Comparison of ENCODE assay signal across 8 mouse cellular contexts in the genomic region with DNA sequence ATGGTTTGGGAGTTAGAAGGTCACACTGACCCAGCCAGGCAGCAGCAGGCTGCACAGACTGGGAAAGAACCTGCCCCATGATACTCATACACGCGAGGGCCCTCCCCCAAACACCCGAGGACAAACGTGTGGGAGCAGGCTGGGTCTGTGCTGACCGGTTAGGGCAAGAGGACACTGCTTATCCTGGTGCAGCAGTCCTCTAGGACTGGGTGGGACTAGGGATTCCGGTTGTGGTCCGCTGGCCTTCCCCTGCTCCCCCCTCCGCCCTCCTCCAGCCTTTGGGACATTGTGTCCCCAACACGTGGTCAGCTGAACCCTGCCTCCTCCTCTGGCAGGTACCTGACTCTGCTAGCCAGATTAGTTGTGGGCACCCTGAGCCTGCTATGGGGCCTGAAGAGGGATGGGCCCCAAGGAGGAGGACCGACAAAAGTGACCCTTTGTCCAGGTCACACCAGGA. TPM values are rescaled to one million over a fixed set of nuclear protein-coding genes. Genes with fewer than 3 reads are reported as not detected.
DNase-seq lines count a peak whose midpoint lies in the region; ATAC-seq lines count a peak whose summit lies in the region.

No protein-coding gene starts in this region.

- no peaks in the 10 kb centered on the region for H3K9me3 ChIP-seq in hindbrain, embryonic 10.5 days
- no peaks in the 10 kb centered on the region for H3K9me3 ChIP-seq in hindbrain, embryonic 11.5 days (ENCODE audit: control insufficient read depth, low read length)
- H3K9me3 ChIP-seq in embryonic facial prominence, embryonic 13.5 days = no peaks in the 10 kb centered on the region
- H3K9me3 ChIP-seq in intestine, embryonic 16.5 days (ENCODE audit: control insufficient read depth, low read length) = no peaks in the 10 kb centered on the region
- H3K9me3 ChIP-seq in liver, embryonic 13.5 days (replicated peaks) = no peaks in the 10 kb centered on the region

- no peak overlapping the region for H3K9ac ChIP-seq in hindbrain, embryonic 11.5 days (ENCODE audit: low read depth, low read length)
- H3K9ac ChIP-seq in embryonic facial prominence, embryonic 13.5 days = no peak overlapping the region
- 0 out of 2 replicates have a peak overlapping the region, but pooled peaks have one; percentile 1 for H3K9ac ChIP-seq in intestine, embryonic 16.5 days (ENCODE audit: low read depth, low read length)
- H3K9ac ChIP-seq in liver, embryonic 13.5 days = no peak overlapping the region

- H3K36me3 ChIP-seq in hindbrain, embryonic 10.5 days = no peaks in the 10 kb centered on the region
- H3K36me3 ChIP-seq in hindbrain, embryonic 11.5 days (ENCODE audit: control insufficient read depth, insufficient read depth, low read length) = no peaks in the 10 kb centered on the region
- H3K36me3 ChIP-seq in embryonic facial prominence, embryonic 13.5 days = no peaks in the 10 kb centered on the region
- H3K36me3 ChIP-seq in intestine, embryonic 16.5 days (ENCODE audit: control insufficient read depth, insufficient read depth, low read length) = no peaks in the 10 kb centered on the region
- no peaks in the 10 kb centered on the region for H3K36me3 ChIP-seq in liver, embryonic 13.5 days

- peak overlapping the region; percentile 35; the same call in 1 of the 2 replicates for H3K4me3 ChIP-seq in hindbrain, embryonic 10.5 days
- no peak overlapping the region for H3K4me3 ChIP-seq in hindbrain, embryonic 11.5 days (ENCODE audit: low read depth, low read length)
- H3K4me3 ChIP-seq in embryonic facial prominence, embryonic 13.5 days = no peak overlapping the region
- H3K4me3 ChIP-seq in intestine, embryonic 16.5 days (ENCODE audit: low read length) = no peak overlapping the region
- no peak overlapping the region for H3K4me3 ChIP-seq in liver, embryonic 13.5 days (replicated peaks)

- ATAC-seq in hindbrain, embryonic 11.5 days (ENCODE audit: low FRiP score) = no peak
- no peak for ATAC-seq in embryonic facial prominence, embryonic 13.5 days (ENCODE audit: insufficient number of reproducible peaks, insufficient read depth, low FRiP score, low TSS enrichment, low read depth)
- ATAC-seq in intestine, embryonic 16.5 days = peak; percentile 66
- peak; percentile 32 for ATAC-seq in liver, embryonic 13.5 days (ENCODE audit: low read depth)

- peaks cover 12% of the 10 kb centered on the region for H3K4me1 ChIP-seq in hindbrain, embryonic 10.5 days (replicated peaks)
- no peaks in the 10 kb centered on the region for H3K4me1 ChIP-seq in hindbrain, embryonic 11.5 days (replicated peaks; ENCODE audit: control insufficient read depth, insufficient read depth, low read length)
- H3K4me1 ChIP-seq in embryonic facial prominence, embryonic 13.5 days = peaks cover 10% of the 10 kb centered on the region; the same call in 1 of the 2 replicates
- H3K4me1 ChIP-seq in intestine, embryonic 16.5 days (ENCODE audit: control insufficient read depth, insufficient read depth, low read length) = peaks cover 6% of the 10 kb centered on the region
- H3K4me1 ChIP-seq in liver, embryonic 13.5 days (replicated peaks) = peaks cover 17% of the 10 kb centered on the region

- DNase-seq in hindbrain, embryonic 10.5 days (ENCODE audit: low spot score) = no peak
- DNase-seq in hindbrain, embryonic 11.5 days (ENCODE audit: low spot score) = no peak
- DNase-seq in liver, embryonic 13.5 days = no peak
- no peak for DNase-seq in thymus, postnatal 10 days (ENCODE audit: low spot score in 2 of 2)
- DNase-seq in frontal cortex, postnatal 36 days (ENCODE audit: low spot score in 2 of 2) = no peak
- no peak for DNase-seq in embryo, embryonic 10.5 days (ENCODE audit: low spot score)

- no peak overlapping the region for H3K4me2 ChIP-seq in hindbrain, embryonic 11.5 days (replicated peaks; ENCODE audit: low read depth, low read length)
- peak overlapping the region; percentile 49; the same call in 1 of the 2 replicates for H3K4me2 ChIP-seq in embryonic facial prominence, embryonic 13.5 days
- H3K4me2 ChIP-seq in intestine, embryonic 16.5 days (ENCODE audit: low read depth, low read length) = no peak overlapping the region
- 0 out of 2 replicates have a peak overlapping the region, but pooled peaks have one; percentile 32 for H3K4me2 ChIP-seq in liver, embryonic 13.5 days

- peaks cover 15% of the 10 kb centered on the region for H3K27me3 ChIP-seq in hindbrain, embryonic 10.5 days (ENCODE audit: insufficient read depth, poor library complexity, severe bottlenecking)
- H3K27me3 ChIP-seq in hindbrain, embryonic 11.5 days (ENCODE audit: control insufficient read depth, insufficient read depth, low read length) = no peaks in the 10 kb centered on the region; the same call in 1 of the 2 replicates
- H3K27me3 ChIP-seq in embryonic facial prominence, embryonic 13.5 days = peaks cover 8% of the 10 kb centered on the region; the same call in 1 of the 2 replicates
- H3K27me3 ChIP-seq in intestine, embryonic 16.5 days (replicated peaks; ENCODE audit: control insufficient read depth, insufficient read depth, low read length) = no peaks in the 10 kb centered on the region
- H3K27me3 ChIP-seq in liver, embryonic 13.5 days = peaks cover 6% of the 10 kb centered on the region; the same call in 1 of the 2 replicates

- 30% methylated on average over 10 of the region's 10 CpGs for WGBS in hindbrain, embryonic 10.5 days
- 33% methylated on average over 10 of the region's 10 CpGs for WGBS in hindbrain, embryonic 11.5 days
- 26% methylated on average over 10 of the region's 10 CpGs for WGBS in embryonic facial prominence, embryonic 13.5 days
- WGBS in intestine, embryonic 16.5 days = 39% methylated on average over 10 of the region's 10 CpGs
- WGBS in liver, embryonic 13.5 days (ENCODE audit: insufficient replicate concordance) = 24% methylated on average over 10 of the region's 10 CpGs

- no peak overlapping the region for H3K27ac ChIP-seq in hindbrain, embryonic 10.5 days
- H3K27ac ChIP-seq in hindbrain, embryonic 11.5 days (ENCODE audit: low read depth, low read length) = no peak overlapping the region
- no peak overlapping the region for H3K27ac ChIP-seq in embryonic facial prominence, embryonic 13.5 days
- no peak overlapping the region for H3K27ac ChIP-seq in intestine, embryonic 16.5 days (ENCODE audit: low read length)
- no peak overlapping the region for H3K27ac ChIP-seq in liver, embryonic 13.5 days

RNA-seq across cellular contexts. Expression of a gene that starts 13.7 kb away (rescaled TPM):
- 41.3 and 48.3 TPM in 2 replicates for polyA plus RNA-seq in hindbrain, embryonic 10.5 days (2016; fragmentation: Nextera tagmentation; extraction: Ambion mirVana)
- polyA plus RNA-seq in hindbrain, embryonic 11.5 days (2014; fragmentation: Nextera tagmentation; extraction: Ambion mirVana) = 31.6 and 35.6 TPM in 2 replicates
- 48.7 and 52.9 TPM in 2 replicates for polyA plus RNA-seq in embryonic facial prominence, embryonic 13.5 days (2015; fragmentation: Nextera tagmentation; extraction: Ambion mirVana)
- 45.7 and 46.3 TPM in 2 replicates for polyA plus RNA-seq in intestine, embryonic 16.5 days (2015; fragmentation: Nextera tagmentation; extraction: Ambion mirVana)
- 13.8 and 15.1 TPM in 2 replicates for polyA plus RNA-seq in liver, embryonic 13.5 days (2015; fragmentation: Nextera tagmentation; extraction: Ambion mirVana)

RNA-seq across cellular contexts. Expression of a gene that starts 56.2 kb away (rescaled TPM):
- polyA plus RNA-seq in hindbrain, embryonic 10.5 days (2016; fragmentation: Nextera tagmentation; extraction: Ambion mirVana) = 88.5 and 106 TPM in 2 replicates
- polyA plus RNA-seq in hindbrain, embryonic 11.5 days (2014; fragmentation: Nextera tagmentation; extraction: Ambion mirVana) = 85.3 and 89.5 TPM in 2 replicates
- polyA plus RNA-seq in embryonic facial prominence, embryonic 13.5 days (2015; fragmentation: Nextera tagmentation; extraction: Ambion mirVana) = 74.7 and 87.3 TPM in 2 replicates
- polyA plus RNA-seq in intestine, embryonic 16.5 days (2015; fragmentation: Nextera tagmentation; extraction: Ambion mirVana) = 123 and 137 TPM in 2 replicates
- polyA plus RNA-seq in liver, embryonic 13.5 days (2015; fragmentation: Nextera tagmentation; extraction: Ambion mirVana) = 49.6 and 55.4 TPM in 2 replicates

RNA-seq across cellular contexts. Expression of a gene that starts 56.5 kb away (rescaled TPM):
- polyA plus RNA-seq in hindbrain, embryonic 10.5 days (2016; fragmentation: Nextera tagmentation; extraction: Ambion mirVana) = 11.7 and 12.2 TPM in 2 replicates
- 10.6 and 11.5 TPM in 2 replicates for polyA plus RNA-seq in hindbrain, embryonic 11.5 days (2014; fragmentation: Nextera tagmentation; extraction: Ambion mirVana)
- polyA plus RNA-seq in embryonic facial prominence, embryonic 13.5 days (2015; fragmentation: Nextera tagmentation; extraction: Ambion mirVana) = 11.2 and 12.2 TPM in 2 replicates
- 16.7 and 16.9 TPM in 2 replicates for polyA plus RNA-seq in intestine, embryonic 16.5 days (2015; fragmentation: Nextera tagmentation; extraction: Ambion mirVana)
- 5.6 and 6.3 TPM in 2 replicates for polyA plus RNA-seq in liver, embryonic 13.5 days (2015; fragmentation: Nextera tagmentation; extraction: Ambion mirVana)

Comparison
In these comparisons a context has a peak if more than half of its experiments do, and no peak if none do; other contexts are left out.
1. ATAC-seq: peak in intestine, embryonic 16.5 days (single experiment) and liver, embryonic 13.5 days (single experiment); none in hindbrain, embryonic 11.5 days (single experiment) and embryonic facial prominence, embryonic 13.5 days (single experiment).
2. H3K4me2 ChIP-seq: peak in embryonic facial prominence, embryonic 13.5 days (single experiment) and liver, embryonic 13.5 days (single experiment); none in hindbrain, embryonic 11.5 days (single experiment) and intestine, embryonic 16.5 days (single experiment).